26 mouse cellular contexts compared by ENCODE assay signal in genomic region chr4:77586624-77587023, GRCm38 (mm10).
DNase-seq lines count a peak whose midpoint lies in the region; ATAC-seq and TF ChIP-seq lines count a peak whose summit lies in the region.
"Had no signal": no experiment of that assay in that cellular context is flagged by ENCODE, and none has a peak within 500 bp of the region (broad histone marks: within the 10 kb centered on the region; RNA-seq: fewer than 3 reads in every experiment).

No protein-coding gene starts in this region.

- H3K4me1 ChIP-seq in forebrain, embryonic 15.5 days, result no peaks in the 10 kb centered on the region
- H3K4me1 ChIP-seq in forebrain, embryonic 10.5 days, result no peaks in the 10 kb centered on the region
- H3K4me1 ChIP-seq in forebrain, postnatal 0 days (ENCODE audit: insufficient read depth), result no peaks in the 10 kb centered on the region
- H3K4me1 ChIP-seq in midbrain, embryonic 10.5 days, result no peaks in the 10 kb centered on the region
- H3K4me1 ChIP-seq: embryonic facial prominence, embryonic 15.5 days; hindbrain, embryonic 12.5 days; limb, embryonic 15.5 days; liver, embryonic 15.5 days; lung, embryonic 15.5 days; megakaryocyte, embryonic 14.5 days had no signal

- 62% methylated on average over 1 of the region's 1 CpGs for WGBS in forebrain, embryonic 15.5 days
- WGBS in forebrain, embryonic 10.5 days, result 92% methylated on average over 1 of the region's 1 CpGs
- 44% methylated on average over 1 of the region's 1 CpGs for WGBS in forebrain, postnatal 0 days
- WGBS in midbrain, embryonic 10.5 days, result 71% methylated on average over 1 of the region's 1 CpGs

- peak overlapping the region; percentile 72; the same call in 1 of the 2 replicates for H3K27ac ChIP-seq in forebrain, embryonic 15.5 days (replicated peaks)
- H3K27ac ChIP-seq in forebrain, embryonic 10.5 days, result no peak overlapping the region
- H3K27ac ChIP-seq in left cerebral cortex, adult 2 months, result 0 out of 2 replicates have a peak overlapping the region, but pooled peaks have one; percentile 24
- no peak overlapping the region for H3K27ac ChIP-seq in forebrain, postnatal 0 days (ENCODE audit: low read depth, low read length)
- no peak overlapping the region for H3K27ac ChIP-seq in midbrain, embryonic 10.5 days (replicated peaks)
- H3K27ac ChIP-seq: embryonic facial prominence, embryonic 15.5 days; heart, adult 2 months; hindbrain, embryonic 12.5 days; kidney, postnatal 0 days; limb, embryonic 15.5 days; liver, embryonic 15.5 days; lung, embryonic 15.5 days; stomach, postnatal 0 days had no signal

- DNase-seq in forebrain, embryonic 10.5 days (ENCODE audit: extremely low spot score, low spot score), result no peak
- DNase-seq in left cerebral cortex, adult 2 months (ENCODE audit: extremely low spot score in 1 of 2, low spot score in 2 of 2), result no peak
- DNase-seq in left cerebral cortex, adult 11 months (ENCODE audit: low spot score), result no peak
- peak; percentile 73 for DNase-seq in brain, adult 2 months (ENCODE audit: low read depth, low spot score)
- DNase-seq in forebrain, postnatal 0 days, result peak; percentile 79
- no peak for DNase-seq in midbrain, embryonic 10.5 days (ENCODE audit: low spot score)
- DNase-seq: adrenal gland, postnatal 14 days; cerebellum, adult 11 months; cerebellum, adult 9-11 months; gastrocnemius, postnatal 36 days; heart, adult 2 months; kidney, adult 2 months; left cerebral cortex, postnatal 4 days; lung, postnatal 36 days; midbrain, embryonic 14.5 days had no signal

- intact Hi-C loops in left cerebral cortex, adult 2 months (cut with DNase I), result no loop called here

- no peaks in the 10 kb centered on the region for H3K36me3 ChIP-seq in forebrain, embryonic 15.5 days
- H3K36me3 ChIP-seq in forebrain, embryonic 10.5 days (replicated peaks), result no peaks in the 10 kb centered on the region
- H3K36me3 ChIP-seq in forebrain, postnatal 0 days (ENCODE audit: insufficient read depth), result no peaks in the 10 kb centered on the region
- no peaks in the 10 kb centered on the region for H3K36me3 ChIP-seq in midbrain, embryonic 10.5 days
- H3K36me3 ChIP-seq: embryonic facial prominence, embryonic 15.5 days; hindbrain, embryonic 12.5 days; limb, embryonic 15.5 days; liver, embryonic 15.5 days; lung, embryonic 15.5 days had no signal

- no peaks in the 10 kb centered on the region for H3K9me3 ChIP-seq in forebrain, embryonic 15.5 days
- H3K9me3 ChIP-seq in forebrain, embryonic 10.5 days, result no peaks in the 10 kb centered on the region
- no peaks in the 10 kb centered on the region for H3K9me3 ChIP-seq in forebrain, postnatal 0 days (ENCODE audit: low read length)
- no peaks in the 10 kb centered on the region for H3K9me3 ChIP-seq in midbrain, embryonic 10.5 days (replicated peaks)
- H3K9me3 ChIP-seq: embryonic facial prominence, embryonic 15.5 days; hindbrain, embryonic 12.5 days; limb, embryonic 15.5 days; liver, embryonic 15.5 days; lung, embryonic 15.5 days; megakaryocyte, embryonic 14.5 days had no signal

- peak; percentile 91 for ATAC-seq in forebrain, embryonic 15.5 days (replicated peaks)
- peak; percentile 95 for ATAC-seq in forebrain, postnatal 0 days
- ATAC-seq: CD4-positive, CD25-positive, alpha-beta regulatory T cell, adult 4 months; inflammation-experienced regulatory T-cells, adult 6 months had no signal

- H3K9ac ChIP-seq in forebrain, embryonic 15.5 days (replicated peaks), result no peak overlapping the region
- H3K9ac ChIP-seq in forebrain, postnatal 0 days, result no peak overlapping the region
- H3K9ac ChIP-seq: embryonic facial prominence, embryonic 15.5 days; hindbrain, embryonic 12.5 days; limb, embryonic 15.5 days; liver, embryonic 15.5 days; lung, embryonic 15.5 days had no signal

- no peak overlapping the region for H3K4me2 ChIP-seq in forebrain, embryonic 15.5 days (replicated peaks)
- no peak overlapping the region for H3K4me2 ChIP-seq in forebrain, postnatal 0 days (ENCODE audit: low read depth)
- H3K4me2 ChIP-seq: embryonic facial prominence, embryonic 15.5 days; hindbrain, embryonic 12.5 days; limb, embryonic 15.5 days; liver, embryonic 15.5 days; lung, embryonic 15.5 days had no signal

- H3K4me3 ChIP-seq in forebrain, embryonic 15.5 days, result no peak overlapping the region
- no peak overlapping the region for H3K4me3 ChIP-seq in forebrain, embryonic 10.5 days
- no peak overlapping the region for H3K4me3 ChIP-seq in left cerebral cortex, adult 2 months
- no peak overlapping the region for H3K4me3 ChIP-seq in forebrain, postnatal 0 days (ENCODE audit: low read depth, low read length)
- H3K4me3 ChIP-seq in midbrain, embryonic 10.5 days, result no peak overlapping the region
- H3K4me3 ChIP-seq: embryonic facial prominence, embryonic 15.5 days; heart, adult 2 months; hindbrain, embryonic 12.5 days; limb, embryonic 15.5 days; liver, embryonic 15.5 days; lung, embryonic 15.5 days; megakaryocyte, embryonic 14.5 days had no signal

- TF ChIP-seq CTCF in left cerebral cortex, adult 2 months (IDR thresholded peaks at IDR 0.05), result no peak
- TF ChIP-seq CTCF in forebrain, postnatal 0 days (IDR thresholded peaks at IDR 0.05; ENCODE audit: low read depth), result no peak

- no peaks in the 10 kb centered on the region for H3K27me3 ChIP-seq in forebrain, embryonic 15.5 days
- no peaks in the 10 kb centered on the region for H3K27me3 ChIP-seq in forebrain, embryonic 10.5 days (ENCODE audit: poor library complexity, severe bottlenecking)
- H3K27me3 ChIP-seq in forebrain, postnatal 0 days (ENCODE audit: insufficient read depth, low read length), result no peaks in the 10 kb centered on the region
- H3K27me3 ChIP-seq in midbrain, embryonic 10.5 days (ENCODE audit: low read depth, poor library complexity, severe bottlenecking), result no peaks in the 10 kb centered on the region
- H3K27me3 ChIP-seq: embryonic facial prominence, embryonic 15.5 days; hindbrain, embryonic 12.5 days; limb, embryonic 15.5 days; liver, embryonic 15.5 days; lung, embryonic 15.5 days; megakaryocyte, embryonic 14.5 days had no signal

Comparison
In these comparisons a context has a peak if more than half of its experiments do, and no peak if none do; other contexts are left out.
1. H3K27ac ChIP-seq: peak in forebrain, embryonic 15.5 days (single experiment) and left cerebral cortex, adult 2 months (single experiment); none in forebrain, embryonic 10.5 days (single experiment), forebrain, postnatal 0 days (single experiment) and midbrain, embryonic 10.5 days (single experiment).
2. DNase-seq: peak in brain, adult 2 months (single experiment) and forebrain, postnatal 0 days (single experiment); none in forebrain, embryonic 10.5 days (single experiment), left cerebral cortex, adult 2 months (0 of 2), left cerebral cortex, adult 11 months (single experiment) and midbrain, embryonic 10.5 days (single experiment).